Mouse (Mus musculus): ENCODE measurements around the gene Palm.

Palm gene

DNA sequence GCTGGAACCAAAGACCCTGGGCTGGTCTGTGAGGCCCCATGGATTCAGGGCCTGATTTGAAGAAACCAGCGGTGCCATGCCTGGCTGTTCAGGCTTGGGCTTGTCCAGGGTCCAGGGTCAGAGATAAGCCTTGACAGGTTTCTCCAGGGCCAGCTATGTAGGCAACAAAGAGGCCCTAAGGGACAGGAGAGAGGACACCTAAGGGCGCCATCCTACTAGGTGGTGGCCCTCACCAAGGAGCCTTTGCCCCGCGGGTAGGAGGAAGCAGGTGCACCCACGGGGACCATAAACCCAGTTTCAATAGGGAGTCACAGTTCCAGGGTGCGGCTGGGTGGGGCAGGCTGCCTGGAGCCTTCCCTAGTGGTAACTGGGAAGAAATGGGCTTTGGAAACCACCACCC lies 29.6 kb downstream of the Palm start:
- no peak for DNase-seq (ENCODE audit: low read depth, low spot score)

- DNase-seq (ENCODE audit: low read depth, low spot score): peak; percentile 35
Measured at GRCm38 (mm10) chr10:79824413-79824812, 31.0 kb downstream of the Palm start.

GRCm38 (mm10) chr10:79831583-79831982 lies 38.2 kb downstream of the Palm start:
- no peak for DNase-seq (ENCODE audit: low read depth, low spot score)

DNA sequence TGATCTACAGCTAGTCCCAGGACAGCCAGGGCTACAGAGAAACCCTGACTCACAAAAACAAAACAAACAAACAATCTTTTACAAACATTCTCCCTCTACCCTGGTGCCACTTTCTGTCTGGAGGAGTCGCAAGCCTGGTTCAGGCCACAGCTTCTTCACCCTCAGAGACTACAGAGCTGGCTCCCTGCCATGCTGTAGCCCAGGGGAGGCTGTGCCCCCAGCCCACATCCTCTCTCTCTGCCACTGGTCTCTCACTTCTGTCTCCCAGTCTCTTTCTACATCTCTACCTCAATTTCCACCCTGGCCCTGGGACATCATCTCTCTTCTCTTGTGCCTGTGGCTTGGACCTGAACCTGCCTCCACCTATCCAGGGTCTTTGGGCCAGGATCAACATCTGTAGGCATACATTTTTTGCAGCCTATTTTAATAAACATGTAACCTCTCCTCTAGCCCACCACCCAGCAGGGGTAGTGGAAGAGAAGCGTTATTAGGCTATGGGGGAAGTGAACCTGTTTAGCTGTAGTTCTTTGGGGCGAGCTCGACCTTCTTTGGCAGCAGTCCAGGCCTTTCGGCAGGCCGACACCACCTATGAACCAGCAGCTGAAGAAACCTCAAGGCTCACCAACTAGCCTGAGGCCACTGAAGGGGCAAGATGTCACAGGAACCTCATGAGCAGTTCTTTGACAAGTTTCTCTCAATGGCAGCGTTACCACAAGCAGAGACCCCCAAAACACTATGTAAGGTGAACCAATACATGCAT lies 38.8 kb downstream of the Palm start:
- no peak for DNase-seq (ENCODE audit: low read depth, low spot score)

DNA sequence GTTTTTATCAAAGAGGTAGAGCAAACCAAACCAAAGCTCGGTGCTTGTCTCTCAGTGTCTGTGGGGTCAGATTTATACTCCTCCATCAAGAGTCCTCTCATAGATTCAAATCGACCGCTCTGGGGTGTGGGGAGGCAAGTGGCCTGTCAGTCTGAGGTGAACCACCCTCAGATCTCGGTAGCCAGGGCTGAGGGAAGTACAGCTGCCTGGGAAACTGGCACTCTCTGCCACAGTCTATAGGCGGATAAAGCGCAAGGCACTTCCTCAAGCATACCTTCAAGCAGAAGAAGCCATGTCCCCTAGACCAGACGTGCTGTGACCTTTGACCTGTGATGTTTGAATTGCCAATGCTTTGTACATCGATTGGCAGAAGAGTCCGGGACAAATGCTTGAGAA lies 39.4 kb downstream of the Palm start:
- no peak for DNase-seq (ENCODE audit: low read depth, low spot score)

GRCm38 (mm10) chr10:79834769-79835398 lies 41.5 kb downstream of the Palm start:
- no peak for DNase-seq (ENCODE audit: low read depth, low spot score)

GRCm38 (mm10) chr10:79836918-79837317 lies 43.5 kb downstream of the Palm start:
- DNase-seq (ENCODE audit: low read depth, low spot score): no peak

DNA sequence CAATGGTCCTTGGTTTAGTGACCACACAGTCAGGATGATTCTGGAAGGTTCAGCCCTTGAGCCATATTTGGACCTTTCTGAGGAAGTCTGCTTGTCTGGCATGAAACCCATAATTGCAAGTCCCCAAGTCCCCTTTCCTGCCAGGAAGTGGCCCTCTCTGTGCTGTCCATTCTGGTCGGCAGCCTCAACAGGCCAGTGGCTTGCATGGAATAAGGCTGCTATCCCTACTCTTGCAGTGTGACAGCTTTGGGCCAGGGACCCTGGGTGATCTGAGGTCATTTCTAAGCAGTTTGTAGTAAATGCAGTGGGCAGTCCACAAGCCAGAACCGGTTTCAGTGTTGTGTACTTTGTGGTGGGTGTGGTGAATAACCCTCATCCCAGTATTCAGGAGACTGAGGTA lies 44.8 kb downstream of the Palm start:
- no peak for DNase-seq (ENCODE audit: low read depth, low spot score)

DNA sequence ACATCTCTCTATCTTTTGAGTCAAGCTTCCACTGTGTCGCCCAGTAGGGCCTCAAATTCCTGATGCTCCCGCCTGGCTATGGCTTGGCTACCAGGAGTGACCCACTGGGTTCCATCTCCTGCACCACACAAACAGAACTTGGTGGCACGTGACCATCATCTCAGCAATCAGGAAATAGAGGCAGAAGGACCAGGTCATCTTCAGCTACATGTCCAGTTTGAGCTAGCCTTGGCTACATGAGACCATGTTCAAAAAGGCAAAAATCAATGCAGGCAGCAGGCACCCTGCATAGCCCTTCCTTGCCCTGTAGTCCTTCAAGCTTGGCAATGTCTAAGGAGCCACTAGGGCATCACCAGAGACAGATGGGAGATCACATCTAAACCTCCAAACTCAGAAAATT lies 46.7 kb downstream of the Palm start:
- no peak for DNase-seq (ENCODE audit: low read depth, low spot score)

DNA sequence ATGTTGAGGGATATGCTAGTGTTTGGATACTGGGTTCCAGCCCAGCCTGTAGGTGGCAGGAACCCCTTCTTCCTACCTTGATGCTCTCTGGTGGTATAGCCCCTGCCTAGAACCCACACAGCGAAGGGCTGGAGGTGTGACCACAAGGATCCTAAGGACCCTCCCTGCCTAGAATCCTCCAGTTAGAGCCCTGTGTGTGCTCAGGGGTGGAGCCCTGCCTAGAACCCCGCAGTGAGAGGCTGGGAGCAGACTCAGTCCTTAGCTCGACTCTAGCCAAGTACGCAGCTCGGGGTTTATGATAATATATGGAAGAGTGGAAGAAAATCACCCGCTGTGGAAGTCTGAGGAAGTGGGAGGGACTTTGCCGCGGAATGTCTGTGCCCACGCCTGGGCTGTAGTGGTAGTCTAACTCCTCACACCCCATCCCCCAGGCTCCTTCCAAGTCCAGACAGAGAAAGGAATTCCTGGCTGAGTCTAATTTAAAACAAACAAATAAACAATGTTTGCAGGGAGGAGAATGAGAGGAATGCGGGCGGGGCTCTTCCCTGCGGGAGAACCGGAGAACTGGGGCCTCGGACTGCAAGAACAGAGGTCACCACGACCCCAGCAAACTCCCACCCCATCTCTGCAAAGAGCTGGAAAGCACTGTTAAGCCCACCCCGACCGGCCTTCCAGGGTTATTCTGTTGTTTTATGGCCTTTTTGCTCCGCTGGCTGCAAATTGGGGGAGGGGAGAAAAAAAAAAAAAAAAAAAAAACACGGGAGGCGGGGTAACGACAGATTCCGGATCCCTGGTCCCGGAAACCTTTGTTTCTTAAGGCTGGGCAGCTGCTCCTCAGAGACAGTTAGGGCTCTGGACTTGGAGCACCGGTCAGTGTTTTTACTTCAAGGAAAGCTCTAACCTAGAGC lies 47.5 kb downstream of the Palm start:
- DNase-seq (ENCODE audit: low read depth, low spot score): peak; percentile 49

- DNase-seq (ENCODE audit: low read depth, low spot score): no peak
Measured at GRCm38 (mm10) chr10:79842322-79842721, 49.0 kb downstream of the Palm start.

DNA sequence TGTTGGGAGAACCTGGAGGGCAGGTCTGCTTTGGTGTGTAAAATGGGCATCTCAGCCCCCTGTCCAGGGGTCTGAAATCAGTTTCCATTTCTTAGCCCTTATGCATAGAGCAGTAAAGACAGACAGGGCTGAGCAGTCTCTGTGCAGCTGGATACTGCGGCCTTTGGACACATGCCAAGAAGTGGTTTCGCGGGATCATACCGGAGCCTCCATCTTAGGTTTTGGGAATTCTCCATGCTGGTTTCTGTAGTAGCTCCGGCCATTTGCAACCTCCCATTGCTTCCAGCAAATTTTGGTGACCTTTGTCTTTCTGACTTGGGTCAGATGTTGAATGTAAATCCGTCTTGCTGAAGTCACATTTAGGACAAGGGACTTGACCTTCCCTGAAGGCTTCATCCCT lies 50.1 kb downstream of the Palm start:
- no peak for DNase-seq (ENCODE audit: low read depth, low spot score)

DNA sequence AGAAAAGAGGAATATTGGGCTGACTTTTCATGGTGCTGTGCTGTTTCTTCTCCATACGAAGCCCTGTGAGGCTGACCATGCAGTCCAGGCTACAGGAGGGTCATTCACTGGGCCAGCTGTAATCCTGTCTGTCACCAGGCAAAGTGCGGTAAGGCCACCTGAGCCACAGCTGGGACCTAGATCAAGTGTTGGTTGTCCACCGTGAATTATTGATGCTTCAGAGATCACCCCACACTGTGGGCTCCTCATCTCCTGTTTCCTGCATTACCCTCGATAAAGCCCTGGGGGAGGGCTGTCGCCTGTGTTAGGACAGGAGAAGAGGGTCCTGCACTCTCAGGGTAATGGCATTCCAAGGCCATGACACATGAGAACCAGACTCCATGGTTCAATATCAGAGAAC lies 53.2 kb downstream of the Palm start:
- DNase-seq (ENCODE audit: low read depth, low spot score): no peak

GRCm38 (mm10) chr10:79849941-79850628 lies 56.7 kb downstream of the Palm start:
- no peak for DNase-seq (ENCODE audit: low read depth, low spot score)

GRCm38 (mm10) chr10:79851653-79852052 lies 58.3 kb downstream of the Palm start:
- no peak for DNase-seq (ENCODE audit: low read depth, low spot score)

DNA sequence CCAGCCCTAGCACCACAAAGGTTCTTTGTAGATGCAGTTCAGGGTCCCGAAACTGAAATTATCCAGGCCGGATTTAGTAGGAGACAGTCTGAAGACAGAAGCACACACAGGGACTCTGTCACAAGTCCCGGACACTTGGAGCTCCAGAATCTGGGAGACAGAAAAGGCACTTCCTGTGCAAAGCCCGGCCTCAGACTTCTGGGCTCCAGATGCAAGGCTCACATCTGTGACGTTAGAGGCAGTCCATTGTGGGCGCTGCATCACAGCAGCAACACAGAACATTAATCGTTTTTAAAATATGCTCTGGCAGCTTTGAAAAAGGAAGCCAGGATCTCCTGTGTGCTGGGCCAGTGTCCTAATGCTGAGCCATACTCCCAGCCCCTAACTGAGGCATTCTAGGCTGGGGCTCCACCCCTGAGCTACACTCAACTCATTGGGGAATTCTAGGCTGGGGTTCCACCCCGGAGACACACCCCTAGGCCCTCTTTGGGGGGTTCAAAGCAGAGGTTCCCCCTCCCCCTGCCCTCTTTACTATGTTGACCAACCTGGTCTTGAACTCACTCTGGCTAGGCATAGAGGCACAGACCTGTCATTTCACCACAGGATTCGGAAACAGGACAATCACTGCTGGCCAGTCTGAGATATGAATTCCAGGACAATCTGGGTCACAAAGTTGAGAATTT lies 58.9 kb downstream of the Palm start:
- peak; percentile 59 for DNase-seq (ENCODE audit: low read depth, low spot score)

DNA sequence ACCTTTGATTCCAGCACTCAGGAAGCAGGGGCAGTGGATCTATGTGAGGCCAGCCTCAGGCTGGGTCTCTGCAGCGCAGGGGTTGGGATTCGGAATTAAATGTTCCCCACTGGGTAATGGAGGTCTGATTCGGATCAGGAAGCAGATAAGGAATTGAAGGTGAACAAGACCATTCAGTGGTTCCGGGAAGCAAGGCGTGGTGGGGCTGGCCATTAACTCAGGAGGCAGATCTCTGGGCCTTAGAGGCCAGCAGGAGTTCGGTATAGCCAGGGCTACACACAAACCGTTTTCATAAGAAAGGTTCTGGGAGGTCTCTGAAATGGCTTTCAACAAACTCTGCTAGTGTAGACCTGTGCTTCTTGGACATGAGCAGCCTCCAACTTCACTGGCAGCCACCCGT lies 59.5 kb downstream of the Palm start:
- no peak for DNase-seq (ENCODE audit: low read depth, low spot score)

DNA sequence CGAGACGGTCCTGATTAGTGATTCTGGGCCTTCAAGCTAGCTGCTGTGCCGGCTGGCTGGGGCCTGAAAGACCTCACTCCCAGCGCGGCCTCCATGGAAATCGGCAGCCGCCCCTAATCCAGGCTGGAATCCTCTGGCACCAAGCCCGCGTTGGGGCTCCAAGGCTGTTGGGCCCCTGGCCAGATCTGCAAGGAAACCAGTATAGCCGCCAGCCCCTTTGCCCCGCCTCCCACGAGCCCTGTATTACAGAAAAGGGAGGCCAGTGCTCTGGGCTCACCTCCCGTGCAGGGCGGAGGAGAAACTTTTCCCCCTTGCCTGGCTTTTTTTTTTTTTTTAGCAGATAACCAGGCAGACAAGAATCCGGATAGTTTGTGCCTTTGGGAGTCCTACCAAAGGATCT lies 60.0 kb downstream of the Palm start:
- peak; percentile 92 for DNase-seq (ENCODE audit: low read depth, low spot score)

DNA sequence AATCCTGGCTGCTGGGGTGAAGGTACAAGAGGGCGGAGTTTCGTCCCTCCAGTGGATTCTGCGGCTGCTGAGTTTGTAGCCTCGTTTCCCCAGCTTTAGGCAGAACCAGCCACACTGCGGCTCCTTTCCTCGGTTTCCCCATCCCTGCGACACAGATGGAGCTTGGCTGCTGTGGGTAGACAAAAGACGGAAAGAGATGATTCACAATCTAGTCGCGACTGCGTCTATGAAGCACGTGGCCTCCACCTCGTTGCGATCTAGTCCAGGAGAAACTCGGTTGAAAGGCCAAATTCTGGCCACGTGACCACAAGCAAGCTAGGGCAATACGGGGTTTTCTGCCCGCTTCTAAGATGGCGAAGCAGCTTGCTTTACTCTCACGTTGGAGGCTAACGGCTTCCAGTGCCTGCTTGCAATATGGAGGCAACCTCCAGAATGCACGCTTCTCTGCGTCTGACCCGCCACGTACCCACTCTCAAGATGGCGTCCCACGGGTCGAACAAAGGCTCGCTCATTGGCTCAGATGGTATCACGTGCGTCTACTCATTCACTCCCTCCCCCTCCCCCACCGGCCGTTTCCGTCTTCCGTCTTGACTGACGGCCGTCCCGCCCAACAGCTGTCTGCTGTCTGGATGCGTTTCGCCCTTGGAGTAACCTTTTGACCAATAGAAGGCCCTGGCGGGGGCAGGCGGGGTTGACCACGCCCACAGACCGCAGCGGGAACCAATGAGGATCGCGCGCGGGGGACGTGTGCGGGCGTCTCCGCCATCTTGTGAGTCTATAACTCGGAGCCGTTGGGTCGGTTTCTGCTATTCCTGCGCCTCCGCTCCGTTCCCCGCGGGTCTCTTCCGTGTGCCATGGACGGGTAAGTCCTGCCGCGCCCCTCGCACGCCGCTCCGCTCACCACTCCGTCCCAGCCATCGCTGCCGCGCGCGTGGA lies 60.8 kb downstream of the Palm start, which contains the start of gene Ptbp1:
Ptbp1 (plus strand) TSS at position 568 of the 936 bp plus-strand sequence.
- DNase-seq (ENCODE audit: low read depth, low spot score): peak; percentile 100
